Mouse (Mus musculus) inflammation-experienced regulatory T-cells, adult 6 months (primary cell): ENCODE data around the gene Vma21. TPM values are rescaled to one million over a fixed set of nuclear protein-coding genes. Genes with fewer than 3 reads are reported as not detected.

ENCODE experiments used
- ATAC-seq: one replicate; pipeline ENCODE4 v1.8.0; 2017
- polyA plus RNA-seq, 3 experiments: library from polyadenylated mRNA; unstranded; fragments of 100-300 nt; shearing (Covaris generic); gene quantifications; one replicate each; pipeline ENCODE4 v1.2.1; 2017

Gene Vma21
- 10 to 100 TPM; 31.9 to 56.7 (median 35.9) TPM for polyA plus RNA-seq

DNA sequence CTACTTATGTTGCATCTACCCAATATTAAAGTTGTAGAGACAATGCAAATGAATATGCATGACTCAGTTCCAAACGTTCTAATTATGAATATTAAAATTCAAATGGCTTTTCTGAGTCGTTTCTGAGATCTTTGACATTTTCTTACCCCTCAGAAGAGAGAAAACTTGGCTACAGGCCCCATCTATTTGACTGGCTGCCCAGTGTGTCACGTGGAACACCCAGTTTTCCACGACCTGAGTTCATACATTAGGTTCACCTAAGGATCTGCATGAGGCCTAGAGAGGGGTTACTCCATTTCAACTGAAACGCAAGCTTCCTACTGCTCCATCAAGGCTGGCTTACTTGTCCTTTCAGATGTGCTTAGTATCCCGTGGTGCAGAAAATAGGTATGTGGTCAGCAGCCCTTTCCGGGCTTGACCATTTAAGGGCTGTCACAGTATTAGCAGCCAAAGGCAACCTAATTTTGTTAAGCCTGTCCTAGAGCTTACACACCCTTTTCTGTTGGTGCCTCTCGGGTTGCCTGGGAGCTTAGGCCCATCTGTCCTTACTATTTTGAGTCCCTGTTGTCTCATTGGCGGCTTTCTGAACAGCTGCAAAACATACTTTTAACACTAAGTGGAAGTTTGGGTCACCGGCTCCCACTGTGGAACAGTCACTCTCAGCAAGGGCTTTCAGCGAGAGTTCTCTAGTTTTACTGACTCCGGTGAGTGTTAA is at the start of gene Vma21:
Gene Vma21 (plus strand): TSS at position 294 of the 715 bp plus-strand sequence.
- ATAC-seq: no peak

DNA sequence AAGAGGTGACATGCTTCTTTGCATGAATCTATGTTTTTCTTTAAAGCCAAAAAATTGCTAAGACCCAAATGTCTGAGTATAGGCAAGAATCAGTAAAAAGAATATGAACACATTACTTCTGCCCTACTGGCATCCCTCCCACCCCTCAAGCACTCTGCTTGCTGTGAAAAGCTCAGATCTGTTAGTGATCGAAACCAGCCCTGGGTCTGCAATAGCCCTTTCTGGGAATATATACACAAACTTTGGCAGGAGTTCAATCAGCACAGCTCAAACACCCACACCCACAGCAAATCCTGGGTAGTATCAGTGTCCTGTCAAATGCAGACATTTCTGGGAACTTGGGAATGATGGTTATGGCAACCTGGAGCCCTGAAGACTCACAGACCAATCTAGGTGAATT is 47.8 kb upstream of the Vma21 start:
- ATAC-seq: no peak

GRCm38 (mm10) chrX:71791106-71791505 is 24.6 kb upstream of the Vma21 start:
- no peak for ATAC-seq

DNA sequence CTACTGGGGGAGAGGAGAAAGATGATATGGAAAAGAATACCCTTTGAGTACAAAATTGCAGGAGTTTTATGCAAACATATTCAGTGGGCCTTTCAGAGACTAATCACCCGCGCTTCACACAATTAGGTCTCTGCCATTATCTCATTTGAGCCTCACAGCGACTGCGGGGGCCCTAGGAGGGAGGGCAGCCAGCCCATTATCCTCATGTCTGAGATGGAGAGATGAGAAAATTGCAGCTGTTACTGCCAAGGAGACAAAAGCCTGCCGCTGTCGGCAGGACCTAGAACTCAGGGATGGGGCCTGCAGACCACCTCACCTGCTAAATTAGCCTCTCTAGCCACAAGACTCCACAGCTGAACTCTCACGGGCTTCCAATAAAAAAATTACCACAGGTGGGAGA is 18.0 kb upstream of the Vma21 start:
- ATAC-seq: no peak

GRCm38 (mm10) chrX:71798883-71799282 is 16.8 kb upstream of the Vma21 start:
- ATAC-seq: no peak

GRCm38 (mm10) chrX:71811966-71812835 is 3.5 kb upstream of the Vma21 start:
- no peak for ATAC-seq

- ATAC-seq: peak; percentile 91
Observed at GRCm38 (mm10) chrX:71816401-71816857, 705 bp downstream of the Vma21 start.

DNA sequence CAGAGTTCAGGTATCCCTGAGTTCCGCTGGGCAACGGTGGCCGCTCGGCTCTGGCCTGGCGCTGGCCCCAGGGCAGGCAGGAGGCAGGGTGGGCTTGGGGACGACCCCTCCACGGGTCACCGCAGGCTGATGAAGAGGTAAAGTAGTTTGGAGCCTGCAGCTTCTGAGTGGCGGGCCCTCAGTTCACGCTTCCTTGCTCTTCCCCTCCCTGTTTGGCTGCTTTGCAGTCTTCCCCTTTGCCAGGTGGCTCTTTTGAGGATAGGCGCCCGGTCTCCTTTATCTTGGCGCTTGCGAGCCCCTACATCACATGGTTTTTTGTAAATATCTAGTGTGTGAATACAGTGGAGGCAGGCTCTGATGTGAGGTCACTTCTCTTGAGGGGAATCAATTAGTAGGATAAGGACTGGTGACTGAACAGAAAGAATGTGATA is 1.2 kb downstream of the Vma21 start:
- peak; percentile 7 for ATAC-seq

- ATAC-seq: no peak
Observed at GRCm38 (mm10) chrX:71838911-71839310, 23.2 kb downstream of the Vma21 start.

DNA sequence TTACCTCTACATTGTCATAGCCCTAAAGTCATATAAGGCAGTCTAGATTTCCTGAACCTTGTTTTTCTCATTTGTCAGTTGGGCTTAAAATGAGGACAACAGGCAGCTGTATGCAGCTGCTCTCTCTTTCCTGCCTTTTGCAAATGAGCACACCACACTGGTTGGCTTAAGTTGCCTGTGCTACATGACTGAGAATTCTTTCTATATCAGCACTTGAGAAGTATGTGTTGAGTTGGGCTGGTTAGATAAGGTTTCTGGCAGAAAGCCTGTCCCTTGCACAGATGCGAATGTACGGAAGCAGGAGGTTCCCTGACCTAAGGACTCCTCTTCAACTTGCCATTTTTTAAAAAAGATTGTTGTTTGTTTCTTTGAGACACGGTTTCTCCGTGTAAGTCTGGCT is 31.0 kb downstream of the Vma21 start:
- no peak for ATAC-seq

DNA sequence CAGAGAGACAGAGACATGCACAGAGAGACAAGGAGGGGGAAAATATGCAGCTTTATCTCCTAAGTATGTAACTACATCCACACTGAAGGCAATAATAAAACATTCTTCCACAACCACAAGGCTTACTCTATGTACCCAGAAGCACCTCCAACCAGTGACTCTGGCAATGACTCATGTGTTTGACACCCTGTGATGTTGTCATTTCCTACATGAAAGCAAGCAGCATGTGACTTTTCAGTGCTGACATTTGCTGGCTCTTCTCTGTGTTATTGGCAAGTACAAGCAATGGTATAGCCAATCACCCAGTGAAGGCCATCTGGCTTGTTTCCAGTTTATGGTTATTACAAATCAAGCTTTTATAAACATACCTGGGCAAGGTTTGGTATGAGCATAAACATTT is 38.1 kb downstream of the Vma21 start:
- ATAC-seq: no peak

Other genes starting within 250 kb of the Vma21 start
- gene Gpr50, start 152.3 kb upstream of the Vma21 start, polyA plus RNA-seq: not detected
- not detected for gene Gm1141, start 105.1 kb downstream of the Vma21 start, polyA plus RNA-seq
- gene Prrg3, start 146.7 kb downstream of the Vma21 start, polyA plus RNA-seq: not detected
- not detected for gene Fate1, start 157.1 kb downstream of the Vma21 start, polyA plus RNA-seq
- gene Cnga2, start 175.9 kb downstream of the Vma21 start, polyA plus RNA-seq: under 1 TPM in 1 of 3 experiments, not detected in 2; 0.44 TPM